Mouse (Mus musculus) liver, adult 2 months (tissue): Measurements from ENCODE around the gene Ptch1.

Experiments used
- CTCF ChIP-seq: fragments of 200-500 bp; IDR thresholded peaks from 2 replicates; pipeline ENCODE4 v1.5.1; 2011; ENCODE audit warnings: low read depth, low read length, control low read depth
- POLR2A ChIP-seq: fragments of 200-500 bp; IDR thresholded peaks from 2 replicates; pipeline ENCODE4 v1.6.1; 2011; ENCODE audit warnings: low read length, control low read depth; ENCODE audit not compliant: insufficient read depth; ENCODE audit errors: extremely low read depth

- no peak for TF ChIP-seq POLR2A
- TF ChIP-seq CTCF = no peak
Observed at GRCm38 (mm10) chr13:63520110-63520509, 53.3 kb downstream of the Ptch1 start.
